Mouse (Mus musculus) megakaryocyte, adult 5-6 weeks (primary cell): ENCODE data around the gene Ecsit. TPM values are rescaled to one million over a fixed set of nuclear protein-coding genes. Genes with fewer than 3 reads are reported as not detected.
"Not testable (repeated sequence)": the region's sequence is repeated elsewhere in the genome, so short reads cannot be mapped to it uniquely, and the experiment has no call there.

Experiments
- ATAC-seq: 2 replicates; pipeline ENCODE4 v1.8.0; 2016; ENCODE audit warnings: mild to moderate bottlenecking, inconsistent platforms; ENCODE audit not compliant: poor library complexity, severe bottlenecking
- total RNA-seq, 2 experiments: library from RNA; stranded (forward) in 1 of 2; stranded (reverse) in 1 of 2; fragments of 153-499, 151-499 nt in 1 of 2; fragments of 221-1000, 200-1000 nt in 1 of 2; gene quantifications; 2 replicates each; pipeline versions ENCODE4 v1.2.3 to v1.2.4; 2015 to 2017

Ecsit gene
- total RNA-seq, 2 experiments from 2014 or later = 5.0 to 10.8 TPM

DNA sequence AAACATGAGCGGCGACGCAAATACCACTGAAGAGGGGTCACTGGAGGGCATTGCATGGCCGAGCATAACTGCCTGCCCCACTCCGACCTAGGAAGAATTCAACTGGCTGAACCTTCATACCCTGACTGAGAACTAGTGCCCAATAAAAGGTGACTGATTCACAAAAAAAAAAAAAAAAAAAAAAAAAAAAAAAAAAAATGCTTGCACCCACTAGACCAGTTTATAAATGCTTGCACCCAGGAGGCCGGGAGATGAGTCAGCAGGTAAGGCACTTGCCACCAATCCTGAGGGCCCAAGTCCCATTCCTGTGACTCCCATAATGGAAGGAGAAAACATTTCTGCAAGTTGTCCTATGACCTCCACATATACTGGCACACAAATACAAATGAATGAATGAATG is 7.5 kb upstream of the Ecsit start:
- ATAC-seq = no peak

DNA sequence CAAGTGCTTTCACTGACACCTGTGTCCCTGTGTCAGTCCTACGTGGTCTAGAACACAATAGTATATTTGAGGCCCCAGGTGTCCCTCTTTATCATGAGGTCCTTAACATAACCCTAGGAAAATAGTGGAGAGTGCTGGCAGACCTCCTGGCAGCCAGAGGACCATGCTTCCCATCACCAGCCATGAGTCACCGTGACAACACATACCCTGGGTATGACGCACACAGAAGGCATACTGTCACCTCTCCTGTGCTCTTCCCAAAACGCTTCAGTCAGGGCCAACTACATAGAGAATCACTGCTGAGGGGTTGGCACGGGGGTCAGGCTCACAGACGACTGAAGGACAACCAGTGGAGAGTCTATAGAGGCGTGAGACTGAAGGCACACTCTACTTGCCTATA is 4.7 kb upstream of the Ecsit start:
- ATAC-seq = no peak

DNA sequence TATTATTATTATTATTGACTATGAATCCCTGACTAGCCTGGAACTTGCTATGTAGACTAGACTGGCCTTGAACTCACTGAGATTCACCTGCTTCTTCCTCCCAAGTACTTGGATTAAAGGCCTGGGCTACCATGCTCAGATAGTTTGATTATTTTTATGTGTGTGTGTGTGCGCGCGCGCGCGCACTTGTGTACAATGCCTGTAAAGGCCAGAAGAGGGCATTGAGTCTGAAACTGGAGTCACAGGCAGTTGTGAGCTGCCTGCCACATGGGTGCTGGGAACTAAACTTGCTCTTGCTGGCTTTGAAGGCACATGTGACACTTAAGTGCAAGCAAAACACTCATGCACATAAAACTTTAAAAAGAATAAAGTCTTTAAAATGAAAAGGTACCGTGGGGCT is 4.0 kb upstream of the Ecsit start:
- no peak for ATAC-seq

DNA sequence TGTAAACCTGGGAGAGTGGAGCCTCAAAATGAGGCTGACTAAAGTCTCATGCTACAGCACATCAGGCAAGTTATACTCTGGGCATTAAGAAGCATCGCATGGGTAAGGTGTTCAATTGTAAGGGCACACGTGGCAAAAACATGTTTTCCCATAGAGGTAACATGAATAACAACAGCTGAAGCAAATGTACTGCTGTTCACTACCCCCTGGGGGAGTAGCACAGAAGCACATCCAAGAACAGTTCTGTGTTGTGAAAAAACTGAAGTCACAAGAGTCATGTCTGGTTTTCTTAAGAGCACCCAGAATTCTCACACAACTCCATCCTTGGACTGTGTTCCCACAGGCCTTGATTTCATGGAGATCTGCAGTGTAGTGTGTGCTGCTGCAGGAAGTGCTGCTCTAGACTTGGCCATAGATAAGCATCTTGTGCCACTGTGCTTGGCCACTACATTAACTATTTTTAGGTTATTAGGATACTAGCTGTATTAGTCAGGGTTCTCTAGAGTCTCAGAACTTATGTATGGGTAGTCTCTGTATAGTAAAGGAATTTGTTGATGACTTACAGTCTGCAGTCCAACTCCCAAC is 1.9 kb upstream of the Ecsit start:
- ATAC-seq = no peak

DNA sequence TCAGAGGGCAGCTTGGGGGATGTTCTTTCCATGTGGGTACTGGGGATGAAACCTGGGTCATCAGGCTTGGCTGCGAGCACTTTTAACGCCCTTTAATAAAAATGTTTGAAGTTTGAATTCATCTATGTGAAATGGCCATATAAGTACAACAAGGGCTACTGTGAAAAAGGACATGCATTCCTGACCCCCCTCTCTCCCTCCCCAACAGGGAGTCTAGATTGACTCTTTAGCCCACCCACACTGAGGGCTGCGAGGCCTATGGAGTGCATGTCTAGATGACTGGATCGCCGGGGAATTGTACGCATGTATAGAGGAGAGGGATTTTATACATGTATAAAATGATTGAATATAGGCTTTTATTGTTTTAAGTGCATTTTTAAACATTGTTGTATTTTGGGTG is 774 bp upstream of the Ecsit start:
- no peak for ATAC-seq

DNA sequence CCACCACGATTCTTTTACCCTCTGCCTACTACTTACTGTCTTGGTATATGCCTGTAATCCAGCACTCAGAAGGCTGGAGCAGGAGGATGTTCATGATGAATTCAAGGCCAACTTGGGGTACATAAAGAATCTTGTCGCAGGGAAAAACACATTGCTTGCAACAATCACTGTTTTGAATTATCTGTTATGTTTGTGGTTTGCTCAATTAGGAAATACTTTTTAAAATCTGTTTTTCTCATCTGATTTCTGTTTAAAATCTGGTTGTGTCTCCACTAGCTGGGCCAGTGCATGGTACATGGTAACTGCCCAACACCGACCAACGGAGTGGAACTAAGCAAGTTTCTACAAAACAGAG is 594 bp downstream of the Ecsit start:
- ATAC-seq = no peak

DNA sequence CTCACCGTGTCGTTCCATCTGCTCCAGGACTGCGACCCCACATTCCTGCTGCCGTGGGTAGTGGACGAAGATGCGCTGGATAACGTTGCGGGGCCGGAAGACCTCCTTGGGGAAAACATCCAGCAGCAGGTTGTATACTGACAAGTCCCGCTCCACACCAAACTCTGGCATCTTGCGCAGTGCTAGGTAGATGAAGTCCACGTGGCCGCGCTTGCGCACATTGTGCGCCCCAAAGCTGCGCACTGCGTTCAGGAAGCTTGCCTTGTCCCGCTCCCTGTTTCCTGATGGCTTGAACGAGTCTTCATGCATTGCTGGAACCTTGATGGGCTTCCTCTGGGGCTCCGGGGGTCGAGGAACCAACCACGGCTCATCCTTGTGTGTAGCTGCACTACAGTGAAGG is 9.0 kb downstream of the Ecsit start:
- ATAC-seq = no peak

DNA sequence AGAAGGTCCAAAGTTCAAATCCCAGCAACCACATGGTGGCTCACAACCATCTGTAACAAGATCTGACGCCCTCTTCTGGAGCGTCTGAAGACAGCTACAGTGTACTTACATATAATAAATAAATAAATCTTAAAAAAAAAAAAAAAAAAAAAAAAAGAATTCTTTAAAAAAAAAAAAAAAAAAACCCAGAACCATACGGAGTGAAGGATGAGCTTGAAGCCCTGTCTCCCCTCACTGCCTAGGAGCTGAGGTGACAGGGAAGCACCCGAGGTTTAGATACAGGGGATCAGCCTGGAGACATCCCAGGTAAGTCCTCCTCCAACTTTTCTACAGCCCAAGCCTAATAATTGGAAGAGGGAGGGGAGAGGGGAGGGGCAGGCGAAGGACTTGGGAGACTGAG is 9.5 kb downstream of the Ecsit start:
- not testable (repeated sequence) for ATAC-seq

DNA sequence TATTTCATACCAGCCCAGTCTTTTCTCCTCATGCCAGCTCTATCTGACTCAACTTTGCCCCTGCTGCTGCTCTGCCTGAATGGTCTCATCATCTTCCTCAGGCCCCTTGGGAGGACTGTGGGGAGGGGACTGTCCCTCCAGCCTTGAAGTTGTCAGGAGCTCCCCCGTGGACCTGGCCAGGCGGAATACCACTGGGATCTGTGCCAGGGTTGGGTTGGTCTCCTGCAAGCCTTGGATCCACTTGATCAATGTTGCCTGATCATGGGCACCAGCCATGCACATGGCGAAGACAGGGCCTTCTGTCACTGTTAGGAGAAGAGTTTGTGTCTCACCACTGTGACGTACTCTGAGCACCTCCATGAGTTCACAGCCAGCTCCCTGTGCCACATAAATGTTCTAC is 13.0 kb downstream of the Ecsit start:
- no peak for ATAC-seq

DNA sequence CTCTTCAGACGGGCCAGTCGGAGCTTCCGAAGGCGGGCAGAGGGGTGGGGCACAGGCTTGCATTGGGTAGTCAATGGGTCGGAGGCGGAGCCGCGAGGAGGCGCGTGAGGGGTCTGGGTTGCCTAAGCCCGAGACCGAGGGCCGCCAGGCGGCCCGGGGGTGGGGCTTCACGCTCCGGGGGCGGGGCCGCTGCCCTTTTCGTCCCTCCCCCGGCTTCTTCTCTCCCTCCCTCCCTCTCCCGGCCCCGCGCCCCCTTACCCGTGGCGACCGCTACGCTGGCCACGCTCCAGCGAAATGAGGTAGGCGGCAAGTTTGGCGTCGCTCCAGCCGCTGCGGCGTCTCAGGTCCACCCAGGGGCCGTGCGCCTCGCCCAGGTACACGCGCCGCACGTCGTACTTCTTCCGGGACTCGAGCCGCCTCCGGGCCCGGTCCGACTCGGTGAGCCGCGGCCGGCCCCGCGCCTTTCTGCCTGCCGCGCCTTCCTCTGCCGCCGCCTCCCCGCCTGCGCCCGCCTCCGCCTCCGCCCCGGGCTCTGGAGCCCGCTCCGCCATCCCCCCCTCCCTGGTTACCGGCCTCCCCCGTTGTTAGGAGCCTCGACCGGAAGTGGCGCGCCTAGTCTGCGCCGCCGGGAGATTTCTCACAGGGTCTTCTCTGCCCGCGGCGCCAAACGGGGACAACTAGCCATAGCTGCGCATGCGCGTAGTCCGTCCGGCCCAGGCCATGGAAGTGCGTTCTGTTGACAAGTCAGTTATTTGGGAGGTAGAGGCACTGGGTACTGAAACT is 14.3 kb downstream of the Ecsit start, which contains the start of the genes Gm49318 and Zfp653:
TSS of gene Gm49318 (minus strand) at position 469 of the 783 bp plus-strand sequence.
TSS of gene Zfp653 (minus strand) at position 586 of the 783 bp plus-strand sequence.
- ATAC-seq = peak; percentile 92

DNA sequence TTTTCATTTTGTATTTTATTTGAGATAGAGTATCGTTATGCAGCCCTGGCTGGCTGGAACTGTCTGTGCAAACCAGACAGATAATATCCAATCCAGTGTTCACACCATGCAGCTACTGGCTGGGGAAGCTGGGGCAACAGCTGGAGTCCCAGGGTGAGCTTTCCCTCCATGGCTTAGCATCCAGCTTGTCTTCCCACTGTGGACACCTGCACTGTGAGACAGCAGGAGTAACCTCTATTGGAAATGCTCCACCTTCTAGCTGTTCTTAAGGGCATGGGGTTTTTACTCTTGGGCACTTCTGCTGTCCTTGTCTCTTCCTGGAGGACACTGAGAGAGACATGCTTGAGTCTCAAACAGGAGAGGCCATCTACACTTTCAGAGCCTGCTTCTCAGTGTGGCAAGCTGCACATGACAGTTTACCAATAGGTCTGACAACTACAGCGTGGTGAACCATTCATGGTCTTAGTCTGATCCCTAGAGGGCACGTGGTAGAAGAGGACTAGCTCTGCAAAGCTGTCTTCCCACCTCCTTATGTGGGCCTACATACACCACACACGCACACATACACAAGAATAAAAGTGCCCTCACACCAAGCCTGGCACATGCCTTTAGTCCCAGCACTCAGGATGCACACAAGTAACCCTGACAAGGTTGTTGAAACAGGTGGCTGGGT is 15.2 kb downstream of the Ecsit start:
- ATAC-seq = no peak

DNA sequence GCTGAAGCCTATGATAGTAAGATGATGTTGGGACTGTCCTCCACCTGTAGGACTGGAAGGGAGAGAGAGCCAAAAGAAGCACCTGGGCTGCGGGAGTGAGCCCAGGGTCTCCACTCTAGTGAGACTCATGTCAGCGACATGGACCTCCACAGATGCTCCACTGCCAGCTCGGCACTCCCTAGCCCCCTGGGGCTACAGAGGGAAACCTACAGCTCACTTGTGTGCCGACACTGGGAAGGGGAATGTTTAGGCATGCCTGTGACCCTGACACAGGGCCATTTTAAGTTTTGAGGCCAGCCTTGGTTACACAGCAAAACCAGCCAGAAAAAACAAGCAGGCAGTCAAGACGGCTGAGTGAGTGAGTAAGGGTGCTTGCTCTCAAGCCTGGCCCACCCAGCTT is 18.0 kb downstream of the Ecsit start:
- no peak for ATAC-seq

DNA sequence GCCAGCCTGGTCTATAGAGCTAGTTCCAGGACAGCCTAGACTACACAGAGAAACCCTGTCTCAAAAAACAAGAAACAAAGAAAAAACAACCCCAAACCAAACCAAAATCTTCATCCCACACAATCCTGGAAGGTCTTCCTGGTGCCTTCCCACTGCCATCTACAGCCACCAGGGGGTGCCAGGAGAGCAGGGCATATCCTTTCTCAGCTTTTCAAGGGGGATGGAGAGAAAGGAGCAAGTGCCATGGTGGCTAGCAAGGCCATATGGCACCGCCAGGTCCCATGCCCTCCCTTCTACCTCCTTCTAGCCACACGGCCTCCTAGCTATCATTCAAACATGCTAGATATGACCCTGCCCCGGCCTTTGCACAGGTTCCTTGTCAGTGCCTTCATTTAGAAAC is 18.8 kb downstream of the Ecsit start:
- ATAC-seq = peak; percentile 42

DNA sequence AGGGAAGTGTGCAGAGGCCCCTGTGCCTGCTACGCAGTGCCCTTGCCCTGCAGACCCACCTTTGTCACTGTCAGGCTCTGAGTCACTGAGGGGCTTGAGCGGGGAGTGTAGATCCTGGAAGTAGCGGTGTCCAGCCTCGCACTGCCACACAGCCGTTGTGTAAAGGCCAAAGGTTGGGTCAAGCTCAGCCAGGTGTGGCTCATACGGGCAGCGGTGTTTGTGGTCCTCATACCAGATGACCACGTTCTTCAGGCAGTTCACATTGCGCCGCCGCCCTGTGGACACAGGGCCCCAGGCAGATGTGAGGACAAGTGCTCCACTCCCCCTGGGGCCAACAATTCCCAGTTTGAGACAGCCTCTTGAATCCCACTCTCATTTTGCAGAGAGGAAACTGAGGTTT is 19.6 kb downstream of the Ecsit start:
- ATAC-seq = no peak

DNA sequence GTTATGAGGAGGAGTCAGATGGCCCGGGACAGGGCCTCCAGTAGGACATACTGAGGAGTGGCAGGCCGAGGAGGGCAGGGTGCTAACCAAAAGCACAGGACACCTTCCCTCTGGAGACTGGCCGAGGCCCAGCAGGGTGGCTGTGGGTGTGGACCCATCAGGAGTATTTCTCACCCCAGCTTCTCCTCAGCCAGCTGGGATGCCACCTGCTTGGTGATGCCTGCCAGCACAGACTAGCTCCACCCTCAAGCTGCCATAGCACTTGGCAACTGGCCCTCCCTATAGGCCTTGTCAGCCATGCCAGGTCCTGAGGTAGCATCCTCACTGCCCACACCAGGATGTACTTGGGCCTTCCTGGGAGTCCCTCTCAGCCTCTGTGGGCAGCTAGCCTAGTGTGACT is 20.9 kb downstream of the Ecsit start:
- no peak for ATAC-seq

DNA sequence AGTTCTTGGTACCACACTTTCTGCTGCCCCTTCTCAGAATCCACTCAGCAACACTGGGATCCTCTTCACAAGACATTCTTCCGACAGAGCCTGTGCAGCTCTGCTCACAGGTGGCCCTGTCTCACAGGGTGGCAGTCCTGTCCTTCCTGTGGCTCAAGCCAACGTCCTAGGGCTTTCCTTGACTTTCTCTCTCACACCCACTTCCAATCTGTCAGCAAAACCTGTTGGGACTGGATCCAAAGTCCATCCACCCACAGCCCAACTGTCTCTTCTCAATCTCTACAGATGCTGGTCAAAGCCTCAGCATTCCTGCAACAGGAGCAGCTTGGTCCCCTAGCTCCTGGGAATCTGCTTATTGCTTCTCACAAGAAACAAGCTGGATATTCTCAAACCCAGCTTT is 23.9 kb downstream of the Ecsit start:
- no peak for ATAC-seq

DNA sequence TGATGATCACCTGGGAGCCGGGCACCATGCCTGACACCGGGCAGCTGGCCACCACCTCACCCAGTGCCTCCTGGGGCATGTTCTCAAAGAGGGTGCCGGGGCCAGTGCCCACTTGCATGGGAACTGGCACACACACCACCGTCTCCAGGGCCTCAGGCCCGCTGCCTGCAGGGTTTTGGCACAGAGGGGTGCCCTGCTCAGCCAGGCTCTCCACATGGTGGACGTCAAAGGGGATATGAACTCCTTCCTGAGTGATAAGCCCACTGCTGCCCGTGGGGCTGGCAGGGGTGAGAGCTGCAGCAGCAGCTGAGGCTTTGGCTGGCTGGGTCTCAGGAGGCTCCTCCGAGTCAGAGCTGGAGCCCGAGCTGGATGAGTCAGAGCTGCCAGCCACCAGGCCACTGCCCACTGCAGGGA is 27.2 kb downstream of the Ecsit start:
- ATAC-seq = no peak

DNA sequence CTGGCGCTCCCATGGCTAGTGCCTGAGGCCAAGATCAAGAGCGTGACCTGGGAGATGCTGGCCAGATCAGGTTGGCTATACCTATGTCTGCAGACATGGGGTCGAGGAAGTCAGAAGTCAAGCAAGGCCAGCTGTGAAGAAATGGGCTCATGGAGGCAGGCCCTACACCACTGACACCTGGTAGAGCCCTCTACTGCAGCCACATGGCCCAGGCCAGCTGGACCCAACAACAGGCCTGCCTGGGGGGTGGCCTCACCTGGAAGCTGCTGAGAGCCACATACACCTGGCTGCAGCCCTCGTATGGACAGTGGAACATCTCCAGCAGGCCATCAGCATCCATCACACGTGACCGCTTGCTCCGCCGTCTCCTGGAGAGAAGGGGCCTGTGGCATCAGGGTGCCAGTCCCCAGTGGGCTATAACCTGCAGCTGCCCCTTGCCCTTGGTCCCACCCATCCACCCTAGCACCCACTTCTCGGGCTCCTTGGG is 28.2 kb downstream of the Ecsit start:
- no peak for ATAC-seq

DNA sequence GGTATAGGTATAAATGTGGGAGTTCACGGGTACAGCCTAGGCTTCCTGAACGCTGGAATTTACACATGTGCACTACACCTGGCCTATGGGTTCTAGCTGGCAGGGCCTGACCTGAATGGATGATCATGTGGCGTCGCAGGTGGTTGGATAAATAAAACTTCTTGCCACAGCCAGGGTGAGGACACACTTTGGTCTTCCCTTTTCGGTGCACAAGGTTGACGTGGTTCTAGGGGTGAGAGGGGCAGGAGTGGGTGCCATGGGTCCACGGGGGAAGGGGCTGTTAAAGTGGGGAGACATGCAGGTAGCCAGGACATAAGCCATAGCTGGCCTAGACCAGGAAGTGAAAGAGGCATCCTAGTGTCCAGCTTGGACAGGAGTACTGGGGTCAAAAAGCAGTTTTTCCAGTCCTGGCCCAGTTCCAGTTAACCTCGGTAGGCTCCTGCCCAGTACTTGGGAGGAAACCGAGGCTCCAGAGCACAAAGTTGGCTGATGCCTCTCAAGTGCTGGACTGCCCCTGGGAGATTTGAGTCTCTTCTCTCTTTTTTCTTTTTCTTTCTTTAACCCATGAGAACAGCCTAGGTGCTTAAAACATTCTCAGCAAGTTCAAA is 28.8 kb downstream of the Ecsit start:
- ATAC-seq = no peak

DNA sequence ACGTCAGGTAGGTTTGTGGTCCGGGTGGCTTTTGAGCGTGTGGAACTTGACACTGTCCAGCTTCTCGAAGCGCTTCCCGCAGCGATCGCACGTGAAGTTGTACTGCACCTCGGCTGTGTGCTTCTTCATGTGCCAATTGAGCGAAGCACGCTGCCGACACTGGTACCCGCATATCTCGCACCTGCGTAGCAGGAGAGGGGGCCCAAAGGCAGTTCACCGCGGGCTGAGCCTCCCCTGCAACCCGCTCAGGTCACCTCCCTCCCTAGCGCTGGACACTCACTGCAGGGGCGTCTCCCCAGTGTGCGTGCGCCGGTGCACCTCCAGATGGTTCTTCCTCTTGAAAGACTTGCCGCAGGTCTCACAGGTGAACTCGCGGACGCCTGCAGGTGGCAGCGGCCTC is 29.5 kb downstream of the Ecsit start:
- ATAC-seq = no peak

DNA sequence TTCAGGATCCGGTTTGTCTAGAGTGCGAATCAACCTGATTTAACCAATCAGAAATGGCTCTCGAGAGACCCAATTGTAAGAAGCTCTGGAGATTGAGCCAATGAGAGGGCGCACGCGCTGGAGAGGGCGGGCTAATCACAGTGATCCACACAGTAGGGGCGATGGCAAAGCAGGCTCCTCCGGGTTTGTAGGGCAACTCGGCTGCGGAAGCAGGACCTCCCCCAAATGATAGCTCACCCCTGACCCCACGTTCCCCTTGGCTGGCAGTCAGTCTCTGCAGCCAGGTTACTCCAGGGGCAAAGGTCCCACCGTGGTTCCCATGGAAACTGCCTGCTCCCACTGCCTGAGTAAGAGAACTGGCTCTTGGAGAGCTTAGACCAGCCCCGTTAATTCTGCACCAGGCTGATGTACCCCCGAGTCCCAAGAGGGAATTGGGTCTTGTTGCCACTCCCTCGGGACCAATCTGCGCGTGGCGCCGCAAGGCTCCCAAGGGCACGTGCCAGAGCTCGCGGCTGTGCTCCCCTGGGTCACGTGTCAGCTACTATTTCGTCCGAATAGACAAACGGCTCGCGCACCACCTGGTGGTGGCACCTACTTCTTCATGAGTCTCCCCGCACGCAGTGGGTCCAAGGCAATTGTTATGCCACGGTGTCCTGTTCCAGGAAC is 30.7 kb downstream of the Ecsit start:
- peak; percentile 80 for ATAC-seq
